Mouse (Mus musculus): ENCODE results near the gene Cpa5.

The Cpa5 gene

DNA sequence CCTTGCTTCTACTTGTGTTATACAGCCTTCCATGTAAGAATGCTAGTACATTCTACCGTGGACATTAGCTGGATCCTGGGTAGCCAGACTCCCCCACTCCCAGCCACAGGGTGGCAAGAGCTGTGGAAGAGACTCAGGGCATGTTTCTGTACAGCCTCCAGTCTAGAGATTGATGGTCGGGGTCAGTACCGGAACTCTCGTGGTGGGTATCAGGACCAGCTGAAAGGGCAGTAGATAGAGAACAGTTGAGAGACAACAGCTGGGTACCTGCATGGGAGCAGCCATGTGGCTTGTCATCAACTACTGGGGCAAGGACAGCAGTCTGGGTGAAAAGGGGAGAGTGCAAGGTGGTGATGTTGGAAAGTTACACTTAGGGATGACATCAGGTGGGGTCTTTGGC is 5.7 kb upstream of the Cpa5 start:
- no peak for DNase-seq

DNA sequence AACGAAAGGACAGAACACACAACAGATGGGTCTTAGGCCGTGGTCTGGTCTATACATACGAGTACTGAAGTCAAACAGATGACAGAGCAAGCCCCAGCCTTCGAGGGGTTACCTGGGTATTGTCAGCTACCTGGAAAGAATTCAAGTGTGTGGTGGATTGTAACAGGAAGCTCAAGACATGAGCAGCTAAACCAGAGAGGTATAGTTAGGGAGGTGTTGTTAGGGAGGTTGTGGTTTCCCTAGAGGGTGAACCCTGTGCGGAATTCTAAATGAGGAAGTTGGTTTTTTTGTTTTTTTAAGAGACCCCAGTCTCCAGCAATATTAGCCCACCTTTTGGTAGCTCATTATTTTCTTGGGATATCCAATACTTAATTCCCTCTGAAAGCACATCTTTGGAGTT is 5.1 kb upstream of the Cpa5 start:
- DNase-seq, result no peak

DNA sequence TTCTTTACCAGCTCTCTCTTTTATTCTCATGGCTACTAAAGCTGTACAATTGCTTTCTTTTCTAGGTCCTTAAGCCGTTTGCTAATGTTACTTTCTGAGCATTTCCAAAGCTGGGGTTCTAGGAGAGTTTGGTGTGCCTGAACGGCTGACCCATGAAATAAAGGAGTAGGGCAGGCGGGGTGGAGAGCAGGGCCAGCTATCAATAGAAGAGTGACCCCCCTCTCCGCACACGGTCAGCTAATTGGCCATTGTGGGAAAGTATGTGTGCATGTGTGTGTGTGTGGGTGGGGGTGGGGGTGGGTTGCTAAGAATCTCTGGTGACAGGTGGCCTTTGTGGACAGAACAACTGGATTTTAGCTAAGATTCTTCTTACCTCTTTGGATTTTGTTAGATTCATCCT is 402 bp downstream of the Cpa5 start:
- no peak for DNase-seq

DNA sequence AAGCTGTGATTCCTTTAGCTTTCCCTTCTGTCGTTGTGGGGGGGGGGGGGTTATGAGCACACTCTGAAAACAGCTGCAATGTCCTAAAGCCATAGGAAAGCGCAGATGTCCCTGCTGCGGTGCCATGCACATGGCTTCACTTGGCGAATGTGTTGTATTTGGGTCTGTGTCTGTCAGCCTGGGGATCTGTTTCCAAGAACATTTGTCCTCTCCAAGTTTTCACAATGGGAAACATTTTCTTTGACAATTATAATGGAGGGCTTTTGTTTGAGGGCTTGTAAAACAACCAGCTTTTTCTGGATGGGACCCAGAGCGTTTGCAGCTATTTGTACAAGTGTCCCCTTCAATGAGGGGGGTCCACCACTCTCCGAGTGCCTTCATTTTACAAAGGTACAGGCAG is 3.4 kb downstream of the Cpa5 start:
- no peak for DNase-seq

DNA sequence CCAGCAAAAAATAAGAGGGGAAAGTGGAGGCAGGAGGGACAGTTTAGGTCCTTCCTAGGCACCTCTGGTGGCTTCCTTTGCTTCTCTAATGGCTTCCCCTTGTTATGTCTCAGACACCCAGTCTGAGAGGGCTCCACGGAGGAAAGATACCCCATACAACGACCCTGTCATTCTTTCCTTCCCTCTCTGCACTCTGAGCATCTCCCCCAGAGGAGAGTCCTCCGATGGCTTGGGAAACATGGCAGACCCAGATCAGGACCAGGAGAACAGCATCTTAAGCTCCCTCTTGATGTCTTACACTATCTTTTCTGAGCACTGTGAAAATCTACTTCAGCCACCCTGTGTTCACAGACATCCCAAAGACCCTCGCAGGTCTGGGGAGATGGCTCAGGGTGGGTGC is 4.9 kb downstream of the Cpa5 start:
- DNase-seq, result no peak

DNA sequence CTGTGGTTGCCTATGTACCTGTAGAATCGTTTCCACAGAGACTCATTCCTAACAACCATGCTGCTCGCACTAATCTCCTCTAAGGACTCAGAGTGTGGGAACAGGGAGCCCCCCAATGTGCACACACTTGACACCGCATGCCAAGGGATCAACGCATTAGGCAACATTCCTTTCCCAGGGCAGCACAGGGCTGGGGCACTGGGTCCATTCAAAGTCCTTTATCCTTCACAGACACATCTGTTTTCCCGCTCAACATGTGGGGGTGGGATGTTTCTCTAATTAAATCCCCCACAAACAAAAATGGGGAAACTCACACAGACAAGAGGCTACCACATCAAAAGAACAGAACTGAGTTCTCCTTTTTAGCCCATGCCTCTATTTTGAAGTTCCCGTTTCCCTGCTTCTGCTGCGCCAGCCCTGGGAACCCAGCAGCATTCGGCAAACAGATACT is 5.7 kb downstream of the Cpa5 start:
- DNase-seq, result no peak

DNA sequence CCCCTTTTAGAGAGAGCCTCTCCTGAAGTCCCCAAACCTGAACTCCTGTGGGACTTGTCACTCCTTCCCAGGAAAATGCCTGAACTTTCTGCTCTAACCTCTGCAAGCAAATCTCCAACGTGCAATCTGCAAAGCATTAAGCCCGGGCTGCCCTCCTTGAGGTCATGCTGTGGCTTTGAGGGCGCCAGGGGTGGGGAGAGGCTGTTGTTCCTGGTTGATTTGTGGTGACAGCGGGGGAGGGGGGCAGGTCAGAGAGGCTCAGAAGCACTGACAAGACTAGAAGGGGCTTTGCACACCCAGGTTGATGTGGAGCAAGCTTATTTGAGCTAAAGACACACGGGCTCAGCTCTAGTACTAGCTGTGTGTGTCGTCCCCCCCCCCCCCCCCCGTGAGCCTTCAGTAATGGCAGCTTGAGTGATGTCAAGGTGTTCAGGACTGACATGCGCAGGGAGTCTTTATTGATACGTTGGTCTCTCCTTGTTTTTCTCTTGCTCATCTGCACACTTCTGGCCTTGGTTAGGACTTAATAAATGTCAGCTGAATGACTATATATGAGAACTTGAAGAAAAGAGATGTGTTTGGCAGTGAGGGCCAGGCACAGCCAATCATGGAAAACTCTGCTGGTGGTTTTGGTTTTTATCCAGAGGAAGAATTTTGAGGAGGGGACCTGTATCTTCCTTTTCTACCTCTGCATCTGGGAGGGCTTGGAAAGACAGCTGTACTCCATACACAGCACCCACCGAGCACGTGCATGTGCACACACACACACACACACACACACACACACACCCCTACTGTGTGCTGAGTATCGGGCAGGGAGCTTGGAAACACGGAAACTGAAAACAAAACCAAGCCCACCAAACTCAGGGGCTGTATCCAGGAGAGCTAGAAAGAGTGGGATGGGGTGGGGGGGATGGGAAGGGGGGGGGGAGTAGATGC is 6.5 kb downstream of the Cpa5 start:
- DNase-seq, result peak; percentile 4

DNA sequence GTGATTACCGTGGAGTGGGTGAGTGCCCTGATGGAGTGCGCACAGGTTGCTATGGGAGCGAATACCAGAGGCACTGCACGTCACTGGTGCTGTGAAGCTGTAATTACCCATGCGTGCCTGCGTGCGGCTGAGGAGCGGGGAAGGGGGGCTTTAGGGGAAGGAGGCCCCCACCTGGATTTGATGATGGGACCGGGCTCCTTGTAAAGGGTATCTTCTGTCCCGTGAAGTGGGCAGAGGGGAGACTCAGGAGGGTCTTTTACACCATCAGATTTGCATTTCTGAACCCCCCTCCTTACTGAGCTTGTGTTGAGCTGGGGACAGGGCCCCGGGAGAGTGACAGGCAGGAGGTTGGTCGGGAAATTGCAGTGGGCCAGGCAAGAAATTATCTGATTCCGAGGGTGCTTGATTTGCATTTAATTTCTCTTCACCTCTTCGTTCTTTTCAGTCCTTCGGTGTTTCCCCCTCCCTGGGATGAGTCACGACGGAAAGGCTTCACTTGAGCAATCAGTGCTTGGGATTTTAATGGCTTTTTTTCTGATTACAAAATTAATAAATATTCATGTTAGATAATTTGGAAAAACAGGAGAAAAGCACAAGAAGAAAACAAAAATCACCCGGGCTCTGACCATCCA is 7.3 kb downstream of the Cpa5 start:
- no peak for DNase-seq

DNA sequence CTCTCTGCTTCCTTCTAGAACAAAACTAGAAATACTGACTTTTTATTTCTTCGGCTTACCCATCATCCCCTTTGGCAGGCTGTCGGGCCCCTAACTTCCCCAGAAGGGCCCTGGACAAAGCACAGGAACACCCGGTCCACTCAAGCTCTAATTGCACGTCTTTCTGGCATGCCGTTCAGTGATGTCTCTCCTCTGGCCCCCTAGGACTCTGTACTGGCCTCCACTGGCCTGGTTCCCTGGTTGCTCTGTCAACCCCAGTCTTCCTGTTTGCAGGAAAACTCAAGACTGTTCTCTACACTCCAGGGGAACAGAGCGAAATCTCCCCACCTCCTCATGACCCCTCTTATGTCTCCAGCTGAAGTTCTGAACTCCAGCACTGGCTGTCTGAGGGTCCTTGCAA is 7.9 kb downstream of the Cpa5 start:
- no peak for DNase-seq

DNA sequence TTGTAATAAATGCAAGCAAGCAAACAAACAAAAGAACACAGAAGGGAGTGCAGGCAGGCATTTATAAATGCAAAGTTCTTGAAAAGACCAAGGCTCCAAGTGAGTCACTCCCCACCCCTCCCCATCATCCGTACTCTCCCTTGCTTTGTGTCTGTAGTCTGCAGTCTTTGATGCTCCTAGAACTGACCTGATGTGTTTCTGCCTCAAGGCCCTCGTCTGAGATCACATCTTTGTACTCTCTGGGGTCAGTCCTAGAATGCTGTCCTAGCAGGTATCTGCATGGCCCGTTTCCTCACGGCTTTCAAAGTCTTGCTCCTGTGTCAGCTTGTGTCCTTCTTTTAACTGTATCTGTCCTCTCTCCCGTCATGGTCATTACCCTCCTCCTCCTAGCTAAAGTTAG is 8.8 kb downstream of the Cpa5 start:
- no peak for DNase-seq

DNA sequence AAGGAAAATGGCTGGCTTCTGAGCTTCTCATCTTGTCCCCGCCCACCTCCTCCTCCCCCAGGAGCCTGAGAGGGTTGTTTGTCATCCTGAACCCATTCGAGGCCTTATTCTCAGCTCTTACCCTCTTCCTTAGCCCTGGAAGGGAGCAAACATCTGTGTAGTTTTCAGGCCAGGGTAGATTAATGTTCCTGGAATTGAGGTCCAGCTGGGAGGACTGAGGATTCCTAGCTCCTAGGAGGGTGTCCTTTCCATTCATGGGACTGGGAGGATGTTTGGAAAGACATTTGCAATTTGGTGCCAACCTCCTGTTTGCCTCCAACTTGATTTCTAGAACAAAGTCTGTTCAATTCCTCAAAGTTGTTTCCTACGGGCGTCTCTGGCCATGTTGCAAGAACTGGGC is 9.8 kb downstream of the Cpa5 start:
- DNase-seq, result no peak

DNA sequence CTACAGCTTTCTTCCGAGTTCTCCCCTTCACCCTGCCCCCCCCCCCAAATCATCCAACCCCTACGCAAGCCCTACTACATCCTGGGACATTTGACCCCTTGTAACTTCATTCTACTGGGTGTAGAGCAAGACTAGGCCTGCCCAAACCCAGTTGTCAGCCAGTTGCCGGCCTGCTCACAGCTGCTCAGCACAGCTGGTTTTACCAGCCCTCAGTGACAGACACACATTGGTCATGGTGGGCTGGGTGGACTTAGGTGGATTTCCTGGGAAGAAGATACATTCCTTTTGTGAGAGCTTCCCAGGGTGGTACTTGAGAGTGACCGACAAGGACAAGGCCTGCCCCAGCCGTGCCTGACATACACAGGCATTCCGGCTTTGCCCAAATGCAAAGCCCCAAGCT is 10.2 kb downstream of the Cpa5 start:
- no peak for DNase-seq

DNA sequence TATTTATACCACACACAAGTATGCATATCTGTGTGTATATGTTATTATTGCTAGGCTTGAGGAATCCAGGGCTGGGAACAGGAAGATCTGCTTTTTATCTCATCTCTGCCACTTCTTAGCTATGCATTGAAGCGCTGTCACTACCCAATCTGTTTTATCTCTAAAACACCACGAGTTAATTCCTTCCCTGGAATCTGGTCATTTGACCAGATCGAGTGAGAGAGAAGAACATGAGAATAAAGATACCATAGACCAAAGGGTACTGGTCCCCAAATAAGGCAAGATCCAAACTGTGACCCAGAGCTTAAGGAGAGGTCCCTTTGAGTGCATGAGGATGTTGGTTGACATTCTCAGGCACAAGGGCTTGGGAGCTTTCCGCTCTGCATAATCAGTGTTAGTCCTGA is 11.2 kb downstream of the Cpa5 start:
- no peak for DNase-seq

DNA sequence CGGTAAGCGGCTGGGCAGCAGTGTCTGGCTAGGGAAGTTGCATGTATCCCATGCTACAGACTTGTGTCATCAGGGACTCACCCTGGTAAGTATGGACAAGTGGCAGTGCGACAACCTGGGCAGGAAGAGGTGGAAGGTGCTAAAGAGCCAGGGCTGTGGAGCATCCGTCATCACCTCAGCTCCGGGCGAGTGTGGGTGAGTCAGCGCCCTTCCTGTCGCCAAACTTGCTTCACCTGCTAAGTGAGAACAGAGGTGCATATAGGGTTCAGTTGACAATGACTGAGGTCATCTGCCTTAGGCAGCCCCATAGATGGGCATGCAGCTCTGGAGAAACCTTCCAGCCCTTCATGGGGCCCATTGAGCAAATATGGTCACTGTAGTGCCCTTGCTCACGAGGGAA is 14.0 kb downstream of the Cpa5 start:
- no peak for DNase-seq

DNA sequence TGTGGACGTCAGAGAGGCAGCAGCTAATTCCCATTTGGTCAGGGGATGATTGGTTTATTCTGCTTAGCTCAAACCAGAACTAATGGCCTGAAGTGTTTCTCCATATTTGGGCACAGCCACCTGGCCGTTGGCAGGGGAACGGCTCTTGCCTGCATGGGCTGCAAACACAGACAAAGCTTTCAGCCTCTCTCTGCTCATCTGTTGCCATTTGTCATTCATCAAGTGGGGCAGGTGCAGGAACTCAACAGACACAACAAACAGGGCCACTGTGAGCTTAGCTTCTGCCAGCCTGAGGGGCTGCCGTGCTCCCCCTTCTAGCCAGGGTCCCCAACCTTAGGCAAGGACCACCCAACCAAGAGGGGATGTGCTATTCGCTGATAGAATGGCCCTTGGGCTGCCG is 17.3 kb downstream of the Cpa5 start:
- no peak for DNase-seq

DNA sequence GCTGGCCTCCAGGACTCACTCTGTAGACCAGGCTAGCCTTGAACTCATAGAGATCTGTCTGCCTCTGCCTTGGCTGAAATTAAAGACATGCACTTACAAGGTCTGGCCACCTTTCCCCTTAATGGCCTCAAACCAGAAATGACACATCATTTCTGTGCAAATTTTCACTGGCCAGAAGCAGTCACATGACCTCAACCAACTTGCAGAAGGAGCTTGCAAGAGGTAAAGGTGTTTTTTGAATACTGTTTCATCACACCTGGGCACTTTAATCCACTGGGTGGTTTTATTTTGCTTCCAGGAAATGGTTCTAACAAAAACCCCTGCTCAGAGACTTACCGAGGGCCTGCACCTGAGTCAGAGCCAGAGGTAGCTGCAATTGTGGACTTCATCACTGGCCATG is 19.2 kb downstream of the Cpa5 start:
- no peak for DNase-seq

DNA sequence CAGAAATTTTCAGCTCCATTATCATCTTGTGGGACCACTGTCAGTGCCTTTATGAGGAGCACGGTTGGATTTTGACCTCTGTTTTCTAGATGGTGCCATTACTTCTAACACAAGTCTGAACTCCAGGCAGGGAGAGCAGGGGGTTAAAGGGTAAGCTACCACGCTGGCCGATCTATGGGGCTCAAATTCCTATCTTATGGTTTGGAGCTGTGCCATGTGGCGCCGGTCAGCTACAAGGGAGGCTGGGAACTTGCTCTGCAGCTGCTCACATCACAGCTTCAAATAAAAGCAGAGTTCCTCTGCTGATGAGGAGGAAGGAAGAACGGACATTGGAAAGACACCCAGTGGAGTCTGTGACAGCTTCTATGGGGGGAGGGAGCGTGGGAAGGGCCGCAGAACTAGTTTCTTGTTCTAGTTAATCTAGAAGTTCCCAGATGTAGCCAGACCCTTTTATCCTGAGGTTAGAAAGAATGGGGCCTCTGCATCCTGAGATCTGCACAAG is 24.6 kb downstream of the Cpa5 start:
- no peak for DNase-seq

DNA sequence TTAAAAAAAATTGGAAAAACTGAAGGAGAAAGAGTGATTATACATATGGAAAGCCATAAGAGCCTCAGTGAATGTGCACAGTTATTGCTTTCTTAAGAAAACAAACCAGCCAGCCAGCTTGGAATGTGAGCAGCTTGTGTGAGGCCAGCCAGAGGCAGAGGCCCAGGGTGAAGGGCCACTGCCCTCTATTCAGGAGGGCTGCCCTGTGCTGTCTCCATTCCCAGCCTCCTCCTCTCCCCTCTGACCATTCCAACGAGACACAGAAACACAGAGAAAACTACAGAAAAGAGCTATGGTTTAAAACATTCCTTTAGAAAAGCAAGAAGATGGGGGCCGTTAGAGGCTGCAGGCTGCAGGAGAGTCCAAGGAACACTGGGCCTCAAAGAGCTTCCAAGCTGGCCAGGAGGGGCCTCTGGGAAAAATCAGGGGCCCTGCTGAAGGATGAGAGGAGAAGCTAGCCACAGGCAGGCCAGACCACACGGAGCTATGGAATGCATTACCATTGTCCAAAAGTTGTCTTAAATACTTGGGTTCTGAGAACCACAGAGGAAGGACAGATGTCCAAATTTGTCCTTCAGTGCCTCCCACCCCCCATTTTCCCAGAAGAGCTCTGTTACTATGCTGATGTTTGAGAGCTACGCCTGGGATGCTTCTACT is 25.5 kb downstream of the Cpa5 start:
- DNase-seq, result no peak

DNA sequence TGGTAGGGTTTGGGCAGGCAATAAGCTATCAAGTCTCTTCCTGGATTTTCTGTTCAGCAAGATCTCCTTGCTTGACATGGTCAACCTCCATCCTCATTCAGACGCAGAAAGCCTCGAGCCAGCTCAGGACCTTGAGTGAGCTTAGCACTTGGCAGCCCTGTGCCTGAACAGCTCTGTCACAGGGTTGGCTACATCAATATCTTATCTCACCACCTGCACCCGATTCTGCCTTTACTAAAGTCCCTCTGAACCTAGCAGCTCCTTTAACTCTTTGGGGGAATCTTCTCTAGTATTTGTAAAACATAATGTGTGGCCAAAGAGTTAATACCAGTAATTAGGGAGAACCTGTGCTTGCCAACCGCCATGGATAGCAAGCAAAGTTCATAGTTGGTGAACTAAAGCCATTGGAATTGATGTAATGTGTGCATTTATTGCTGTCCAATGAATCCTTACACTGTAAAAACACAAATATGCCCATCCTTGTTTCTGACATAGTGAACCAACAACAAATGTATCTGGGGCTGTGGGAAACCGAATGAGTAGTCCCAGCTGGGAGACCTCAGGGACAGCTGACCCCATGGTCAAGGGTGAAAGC is 28.0 kb downstream of the Cpa5 start, which contains the start of gene Cpa1:
Gene Cpa1 (plus strand): TSS at position 545 of the 595 bp plus-strand sequence.
- no peak for DNase-seq

DNA sequence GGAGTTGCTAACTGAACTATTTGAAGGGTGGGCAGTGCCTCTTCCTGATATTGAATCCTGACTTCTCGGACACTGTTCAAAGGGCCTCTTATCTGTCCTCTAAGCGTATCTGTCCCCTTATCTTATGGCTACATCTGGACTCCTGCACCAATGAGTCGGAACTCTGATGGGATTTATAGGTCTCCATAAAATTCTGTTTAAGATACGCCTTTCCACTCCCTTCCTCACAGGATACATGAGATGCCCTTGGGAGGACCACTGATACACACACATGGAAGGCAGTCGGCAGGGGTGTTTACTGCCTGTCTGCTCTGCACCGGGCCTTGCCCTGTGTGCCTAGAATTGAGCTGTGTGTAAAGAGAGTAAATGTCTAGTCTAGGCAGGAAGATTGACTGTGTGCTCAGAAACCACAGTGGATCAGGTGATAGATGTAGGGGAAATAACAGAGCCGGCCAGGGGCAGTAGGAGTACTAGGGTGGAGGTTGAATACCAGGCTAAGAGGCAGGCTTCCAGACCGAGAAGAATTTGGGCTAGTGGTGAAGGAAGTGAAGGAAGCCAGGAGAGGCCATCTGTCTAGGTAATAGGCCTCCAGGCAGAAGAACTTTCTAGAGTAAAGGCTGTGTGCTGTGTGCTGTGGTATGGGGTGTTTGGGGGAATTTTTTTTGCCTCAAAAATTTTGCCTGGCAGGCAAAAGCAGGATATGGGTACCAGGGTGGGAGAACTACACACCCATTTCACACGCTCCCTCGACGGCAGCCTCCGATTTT is 33.1 kb downstream of the Cpa5 start:
- no peak for DNase-seq

DNA sequence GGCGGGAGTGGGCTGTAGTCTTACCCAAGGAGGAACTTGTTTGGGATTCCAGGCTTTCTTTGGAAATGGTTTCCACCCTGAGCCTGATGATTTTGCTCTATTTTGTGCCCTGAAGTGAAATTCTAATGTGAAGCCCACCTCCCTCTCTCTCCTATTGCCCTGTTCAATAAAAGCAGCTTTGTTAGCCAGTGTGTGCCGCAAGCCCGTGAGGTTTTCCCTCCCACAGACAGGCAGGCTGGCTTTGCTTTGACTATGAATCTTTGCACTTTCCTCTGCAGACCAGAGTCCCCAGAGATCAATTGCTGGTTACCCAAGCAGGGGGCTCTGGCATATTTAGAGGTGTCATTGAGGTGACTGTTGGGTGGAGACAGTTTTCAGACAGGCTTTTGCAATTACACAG is 33.7 kb downstream of the Cpa5 start:
- DNase-seq, result no peak

DNA sequence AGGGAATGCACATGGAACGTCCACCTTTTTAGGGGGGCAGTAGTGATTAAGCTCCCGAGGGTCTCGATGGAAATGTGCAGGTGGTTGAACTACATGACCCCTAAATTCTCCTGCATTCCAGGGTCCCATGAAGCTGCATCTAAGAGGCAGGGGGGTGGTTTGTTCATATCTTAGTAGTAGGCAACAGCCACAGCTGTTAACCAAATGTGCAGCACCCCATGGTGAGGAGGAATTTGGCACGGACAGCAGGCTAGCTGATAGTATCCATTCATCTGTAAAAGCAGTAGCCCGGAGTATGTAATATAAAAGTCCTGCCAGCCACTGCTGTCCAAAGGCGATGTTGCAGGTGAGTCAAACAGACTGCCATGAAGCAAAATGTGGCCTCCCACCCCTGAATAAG is 34.6 kb downstream of the Cpa5 start:
- no peak for DNase-seq

All from thymus, postnatal 25 days (tissue).